Mouse (Mus musculus) induced T-regulatory cell, adult 2 months (primary cell): ENCODE results near the gene Hdac8.

Experiments used
- DNase-seq: peaks from one replicate; pipeline ENCODE4 v3.0.0-alpha.2; 2012; ENCODE audit warnings: low read depth

Gene Hdac8

DNA sequence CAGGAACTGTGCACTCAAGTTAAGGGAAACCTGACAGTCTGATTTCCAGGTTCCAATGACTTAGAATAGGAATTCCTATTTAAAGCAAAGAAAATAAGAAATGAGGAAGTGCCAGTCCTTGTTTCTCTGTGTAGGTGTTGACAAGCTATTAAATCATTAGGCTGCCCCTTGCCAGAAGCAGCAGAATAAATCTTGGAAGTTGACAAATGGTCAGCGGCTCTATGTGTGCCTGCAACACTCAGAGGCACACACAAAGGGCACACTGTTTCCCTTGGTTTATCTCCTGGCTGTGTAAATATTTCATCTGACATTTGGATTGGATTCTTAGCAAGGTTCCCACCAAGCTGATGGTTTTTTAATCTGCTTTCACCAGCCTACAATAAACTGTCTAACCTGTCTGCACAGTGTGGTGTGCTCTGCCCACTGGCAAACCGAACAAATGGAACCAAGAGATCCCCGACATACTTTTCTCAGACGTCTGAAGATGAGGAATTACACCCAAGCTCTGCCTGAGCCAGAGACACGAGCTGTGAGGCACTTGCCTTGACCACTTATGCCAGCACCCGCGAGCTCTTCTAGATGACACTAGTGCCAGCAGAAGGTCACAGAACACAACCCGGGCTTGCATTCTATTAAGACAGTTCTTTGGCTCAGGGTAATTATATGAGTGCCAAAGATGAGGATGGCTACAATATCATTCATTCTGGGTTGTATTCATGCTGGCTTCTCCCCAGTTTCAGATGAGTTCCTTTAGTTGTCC is 165.6 kb downstream of the Hdac8 start:
- no peak for DNase-seq

DNA sequence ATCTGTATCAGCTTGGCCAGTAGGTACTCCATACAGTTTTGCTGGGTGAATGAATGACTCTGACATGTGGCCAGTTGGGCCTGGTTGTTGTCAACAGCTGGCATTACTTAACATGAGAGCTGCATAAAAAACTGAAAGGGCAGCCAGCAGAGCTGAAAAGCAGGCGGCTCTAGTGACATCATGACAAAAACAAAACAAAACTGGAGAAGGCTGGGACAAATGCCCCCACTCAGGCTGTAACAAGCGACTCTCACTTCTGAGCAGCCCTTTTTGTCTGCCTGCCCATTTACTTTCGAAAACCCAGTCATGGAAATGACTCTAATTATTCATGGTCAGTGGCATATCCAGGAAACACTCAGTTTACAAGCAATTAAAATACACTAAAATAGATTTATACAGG is 185.5 kb downstream of the Hdac8 start:
- no peak for DNase-seq

DNA sequence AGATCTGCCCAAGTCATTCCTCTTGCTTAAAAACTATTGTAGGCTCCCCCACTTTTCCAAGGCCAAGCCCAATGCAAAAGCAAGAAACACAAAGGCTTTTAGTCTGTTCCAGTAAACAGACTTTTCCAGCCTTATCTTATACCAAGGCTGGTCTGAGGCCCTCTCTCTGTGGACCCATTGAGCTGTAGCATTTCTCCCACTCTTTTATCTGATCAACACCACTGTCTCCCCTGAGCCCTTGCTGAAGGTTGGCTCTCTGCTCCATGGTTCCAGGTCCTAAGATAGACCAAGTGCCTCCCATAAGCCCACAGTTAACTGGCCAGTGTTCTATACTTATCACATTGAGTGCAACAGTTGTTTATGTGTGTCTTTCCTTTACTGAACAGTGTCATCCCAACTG is 185.9 kb downstream of the Hdac8 start:
- DNase-seq = no peak

DNA sequence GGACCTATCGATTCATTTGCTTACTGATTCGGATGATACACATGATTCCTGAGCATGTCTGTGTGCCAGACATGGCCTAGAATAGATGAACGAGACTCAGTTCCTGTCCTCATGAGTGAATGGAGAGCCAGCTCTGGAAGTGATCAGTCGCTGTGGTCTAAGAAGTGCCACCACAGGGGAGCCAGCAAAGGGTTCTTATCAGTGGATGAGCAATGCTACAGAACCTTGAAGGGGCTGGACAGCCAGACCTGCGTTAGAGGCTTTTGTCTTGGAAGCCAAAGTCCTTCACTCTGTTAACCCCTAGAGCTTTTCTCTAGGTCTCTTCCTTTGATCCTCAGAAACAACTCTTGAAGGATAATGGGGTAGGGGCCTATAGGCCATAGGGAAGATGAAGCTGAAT is 186.4 kb downstream of the Hdac8 start:
- DNase-seq = no peak

DNA sequence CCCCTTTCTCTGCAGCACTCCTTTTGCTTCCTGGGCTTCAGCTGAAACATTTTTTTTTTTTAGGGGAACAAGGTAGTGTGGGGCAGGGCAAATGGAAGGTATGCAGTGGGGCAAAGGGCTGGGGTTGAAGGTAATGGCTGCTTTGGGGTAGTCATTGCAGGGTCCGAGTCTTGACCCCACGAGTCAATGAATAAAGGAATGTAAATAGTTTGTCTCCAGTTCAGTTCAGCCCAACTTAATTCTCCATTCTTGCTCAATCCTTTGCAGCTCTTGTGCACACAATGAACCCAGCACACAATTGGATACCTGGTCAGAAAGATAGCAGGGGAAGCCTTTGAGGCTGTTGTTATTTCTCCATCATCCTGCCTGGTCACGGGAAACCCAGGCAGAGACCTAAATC is 194.0 kb downstream of the Hdac8 start:
- no peak for DNase-seq

DNA sequence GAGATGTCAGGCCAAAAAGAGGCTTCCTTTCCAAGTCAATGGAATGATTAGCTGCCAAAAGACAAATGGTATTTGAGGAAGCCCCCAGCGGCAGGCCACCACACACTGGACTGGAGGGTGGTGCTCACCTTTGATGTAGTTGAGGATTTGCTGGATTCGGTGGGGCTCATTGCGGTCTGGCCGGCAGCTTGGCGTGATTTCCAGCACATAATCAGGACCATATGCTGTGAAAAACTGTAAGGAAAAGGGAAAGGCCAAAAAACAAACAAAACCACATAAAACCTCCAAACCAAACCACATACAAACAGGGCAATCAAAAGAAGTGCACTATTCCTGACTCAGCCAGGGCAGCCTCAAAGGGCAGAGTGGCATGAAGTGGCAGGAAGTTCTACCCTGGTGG is 197.6 kb downstream of the Hdac8 start:
- DNase-seq = no peak

DNA sequence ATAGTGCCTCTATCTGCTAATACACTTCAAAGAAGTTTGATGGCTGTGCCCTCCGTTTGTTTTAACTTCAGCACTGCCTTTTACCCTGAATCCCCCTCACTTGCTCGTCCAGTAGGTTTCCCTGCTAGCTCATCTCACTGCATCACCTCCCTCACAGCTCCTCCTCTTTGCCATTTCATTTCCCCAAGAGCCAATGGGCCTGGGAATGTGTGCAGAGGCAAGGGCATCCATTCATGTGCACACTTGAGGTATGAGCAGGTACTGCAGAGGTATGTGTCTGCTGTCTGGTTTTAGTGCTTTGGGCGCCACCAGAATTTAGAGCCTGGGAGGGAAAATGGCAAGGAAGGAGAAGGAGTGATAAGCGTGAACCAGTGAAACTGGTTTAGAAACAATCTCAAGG is 199.4 kb downstream of the Hdac8 start:
- DNase-seq = no peak

DNA sequence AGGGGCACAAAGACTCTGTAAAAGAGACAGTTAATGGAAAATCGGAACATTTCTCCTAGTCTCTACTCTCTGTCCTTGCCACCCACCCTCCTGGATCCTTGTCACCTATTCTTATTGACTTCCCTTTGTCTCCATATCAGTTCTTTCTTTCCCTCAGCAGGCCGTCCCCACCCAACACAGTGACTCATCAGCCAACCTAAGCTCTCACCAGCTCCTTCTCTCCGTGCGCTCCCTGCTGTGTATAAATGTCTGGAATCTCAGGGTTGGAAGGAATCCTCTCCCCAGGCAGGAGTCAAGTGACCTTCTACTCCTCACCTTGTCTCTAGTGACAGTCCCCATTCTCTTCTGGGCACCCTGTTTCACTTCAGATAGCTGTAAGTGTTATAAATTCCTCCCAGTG is 200.2 kb downstream of the Hdac8 start:
- no peak for DNase-seq

DNA sequence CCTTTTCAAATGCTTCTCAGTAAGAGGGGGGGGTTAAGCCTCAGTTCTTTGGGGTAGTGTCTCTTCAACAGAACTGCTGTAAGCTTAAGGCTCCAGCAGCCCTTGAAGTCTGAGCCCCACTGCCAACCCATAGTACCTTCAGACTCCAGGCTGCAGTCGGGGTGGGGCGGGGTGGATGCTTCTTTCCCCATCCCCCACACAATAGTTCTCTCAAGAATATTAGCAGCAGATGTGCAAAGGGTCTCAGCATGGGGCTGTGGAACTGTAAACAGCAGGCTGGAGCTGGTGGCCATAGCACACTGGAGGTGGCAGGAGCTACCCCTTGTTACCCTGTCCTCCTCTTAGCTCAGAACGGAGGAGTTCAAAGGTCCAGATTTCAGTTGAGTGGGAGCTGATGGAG is 202.7 kb downstream of the Hdac8 start:
- DNase-seq = no peak

DNA sequence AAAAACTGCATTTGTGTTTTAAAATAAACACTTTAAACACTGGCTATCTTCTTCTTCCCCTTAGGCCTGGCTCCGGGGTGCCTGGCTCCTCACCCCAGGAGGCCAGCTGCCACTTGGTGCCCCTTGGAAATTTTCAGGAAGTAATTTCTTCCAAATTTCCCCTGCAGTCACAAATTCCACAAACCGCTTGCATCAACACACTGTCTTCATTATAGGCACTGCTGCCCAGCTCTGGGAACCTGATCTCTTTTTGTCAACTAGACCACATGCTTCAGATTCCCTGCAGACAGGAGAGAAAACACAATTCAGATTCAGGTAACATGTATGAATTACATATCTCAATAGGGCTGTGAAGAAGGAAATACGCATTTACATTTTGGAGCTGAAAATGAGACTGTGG is 220.3 kb downstream of the Hdac8 start:
- no peak for DNase-seq

DNA sequence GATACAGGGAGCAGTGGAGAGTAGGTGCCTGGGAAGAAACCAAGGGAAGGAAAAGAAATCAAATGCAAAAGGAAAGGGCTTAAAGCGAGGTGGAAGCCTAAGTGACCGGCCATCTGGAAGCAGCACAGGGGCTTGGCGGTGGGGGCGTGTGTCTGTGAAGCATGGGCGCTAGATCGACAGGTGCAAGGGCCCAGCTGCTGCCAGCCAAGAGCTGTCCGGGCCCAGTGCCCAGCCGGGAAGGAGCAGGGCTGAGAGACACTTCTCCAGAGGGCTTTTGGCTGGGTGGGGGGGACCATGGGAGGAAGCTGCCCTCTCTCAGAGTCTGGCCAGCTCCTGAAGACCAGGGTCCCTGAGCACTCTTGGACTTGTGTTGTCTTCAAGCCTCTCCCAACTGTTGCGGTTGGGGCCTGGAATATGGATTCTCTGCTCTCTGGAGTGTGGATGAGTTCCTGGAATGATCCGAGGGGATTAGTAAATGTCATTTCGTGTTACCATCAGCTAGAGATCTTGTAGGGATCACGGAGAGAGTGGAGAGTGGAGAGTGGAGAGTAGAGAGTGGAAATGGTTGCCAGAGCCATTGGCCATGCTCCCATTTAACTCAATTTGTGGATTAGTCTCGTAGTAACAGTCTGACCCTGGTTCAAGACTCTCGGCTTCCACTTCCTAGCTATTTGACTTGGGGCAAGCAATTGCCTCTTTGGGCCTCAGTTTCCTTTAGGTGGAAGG is 242.4 kb downstream of the Hdac8 start:
- no peak for DNase-seq

DNA sequence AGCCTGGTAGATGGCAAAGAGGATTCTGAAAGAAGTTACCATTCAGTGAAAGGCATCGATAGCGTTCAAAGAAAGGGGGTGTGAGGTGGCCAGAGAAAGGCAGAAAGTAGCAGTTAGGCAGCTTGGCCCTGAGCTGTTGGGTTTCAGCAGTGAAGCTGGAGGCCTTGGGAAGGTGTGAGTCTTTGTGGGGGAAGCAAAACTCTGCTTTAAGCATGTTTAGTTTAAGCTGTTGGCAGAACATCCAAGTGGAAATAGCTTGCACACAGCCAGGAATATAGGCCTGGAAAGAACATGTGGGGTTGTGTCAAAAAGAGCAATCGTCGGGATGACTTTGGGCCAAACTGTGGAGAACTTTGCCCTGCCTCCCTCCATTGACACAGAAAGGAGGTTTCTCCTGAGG is 245.4 kb downstream of the Hdac8 start:
- no peak for DNase-seq

DNA sequence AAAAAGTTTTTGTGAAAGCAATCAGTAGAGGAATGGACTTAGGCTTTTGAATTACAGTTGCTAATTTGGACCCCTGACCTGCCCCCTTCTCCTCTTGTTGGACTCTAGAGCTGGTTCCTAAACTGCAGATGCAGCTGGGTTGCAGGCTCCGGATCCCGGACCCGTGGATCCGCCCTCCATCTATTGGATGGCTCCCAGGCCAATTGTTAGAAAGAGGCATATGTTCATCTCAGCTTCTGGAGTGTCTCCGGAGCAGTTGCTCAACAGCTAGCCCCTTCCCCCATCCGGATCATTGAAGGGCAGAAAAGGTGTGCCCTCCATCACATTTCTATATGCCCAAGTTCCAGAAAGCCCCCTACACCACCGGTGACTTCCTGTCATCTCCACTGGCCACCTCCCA is 251.3 kb downstream of the Hdac8 start:
- DNase-seq = no peak

DNA sequence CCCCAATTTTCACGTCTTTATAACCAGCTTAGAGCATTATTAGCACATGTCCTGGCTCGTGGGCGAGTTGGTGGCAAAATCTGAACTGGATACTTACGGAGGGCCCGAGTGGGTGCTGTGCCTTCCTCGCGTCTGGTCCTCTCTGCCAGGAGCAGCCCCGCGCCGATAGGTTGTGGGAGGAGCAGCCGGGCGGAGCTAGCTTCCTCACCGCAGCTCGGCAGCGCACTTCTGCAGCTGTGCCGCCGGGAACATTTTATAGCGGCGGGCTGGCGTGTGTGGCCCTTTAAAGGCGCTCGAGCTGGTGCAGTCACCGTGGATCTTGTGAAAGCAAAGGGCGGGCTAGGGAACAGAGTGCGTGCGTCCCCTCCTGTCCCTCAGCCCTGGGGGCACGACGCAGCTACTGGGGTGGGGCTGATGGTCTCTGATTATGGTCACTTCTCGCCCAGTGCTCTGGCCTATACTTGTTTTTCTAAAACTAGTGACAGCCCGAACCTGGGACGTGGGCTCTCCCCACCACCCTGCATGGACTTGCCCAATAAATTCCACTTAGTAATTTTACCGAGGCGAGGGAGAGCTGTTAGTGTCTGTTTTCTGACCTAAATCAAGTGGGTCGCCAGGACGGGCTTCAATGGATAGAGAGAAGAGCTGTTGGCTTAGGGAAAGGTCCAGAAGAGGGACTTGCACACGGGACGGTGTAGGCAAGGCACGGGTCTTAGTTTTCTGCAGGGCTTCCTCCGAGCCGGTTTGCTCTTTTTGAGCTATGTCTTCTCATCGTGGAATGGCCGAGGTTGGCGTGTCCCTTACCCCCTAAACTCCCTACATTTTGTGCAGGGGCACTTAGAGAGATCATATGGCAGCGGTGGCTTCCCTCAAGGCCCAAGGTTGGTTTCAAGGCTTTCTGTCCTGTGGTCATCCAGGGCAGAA is 253.0 kb downstream of the Hdac8 start, which contains the start of gene Cited1:
Gene Cited1 (minus strand): TSS at position 245 of the 924 bp plus-strand sequence.
- DNase-seq = peak; percentile 28

DNA sequence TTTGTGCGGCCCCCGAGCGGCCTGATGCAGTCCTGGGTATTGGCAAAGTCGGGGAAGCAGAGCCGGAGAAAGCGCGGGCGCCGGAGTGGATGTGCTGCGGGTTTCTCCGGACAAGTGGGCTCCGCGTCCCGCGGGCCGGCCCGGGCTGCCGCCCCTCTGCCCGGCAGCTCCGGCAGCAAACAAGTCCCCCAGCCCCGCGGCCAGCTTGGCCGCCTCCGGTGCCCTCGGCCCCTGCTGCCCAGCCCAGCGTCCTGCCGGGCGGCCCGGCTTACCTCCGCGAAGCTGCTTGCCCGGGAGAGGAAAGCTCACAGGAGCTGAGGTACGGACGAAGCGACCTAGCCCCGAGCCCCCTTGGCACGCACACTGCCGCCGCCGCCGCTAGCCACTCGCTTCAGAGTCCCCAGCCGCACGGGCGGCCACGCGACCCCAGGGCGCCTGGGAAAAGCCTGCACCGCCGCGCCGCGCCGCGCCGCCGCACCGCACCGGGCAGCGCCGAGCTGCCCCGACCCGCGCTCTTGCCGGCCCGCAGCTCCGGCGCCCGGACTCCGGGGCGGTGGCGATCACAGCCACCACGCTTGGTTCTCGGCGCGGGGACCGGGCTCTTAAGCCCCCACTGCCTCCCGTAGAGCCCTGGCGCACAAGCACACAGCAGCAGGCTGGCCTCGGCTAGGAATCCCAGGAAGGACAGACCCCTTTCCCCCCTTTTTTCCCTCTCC is 253.8 kb downstream of the Hdac8 start:
- no peak for DNase-seq

DNA sequence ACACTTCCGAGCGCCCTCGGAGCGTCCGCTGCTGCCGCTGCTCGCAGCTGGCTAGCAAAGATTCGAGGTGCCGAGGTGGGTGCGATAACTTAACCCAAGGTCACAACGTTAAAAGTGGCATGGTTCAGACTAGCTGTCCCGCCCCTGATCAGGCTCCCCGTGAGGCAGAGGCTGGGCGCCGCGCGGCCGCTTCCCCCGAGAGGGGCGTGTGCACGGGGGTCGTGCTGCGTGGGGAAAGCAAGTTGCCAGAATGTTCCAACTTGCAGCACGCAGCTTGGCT is 254.3 kb downstream of the Hdac8 start:
- DNase-seq = no peak

DNA sequence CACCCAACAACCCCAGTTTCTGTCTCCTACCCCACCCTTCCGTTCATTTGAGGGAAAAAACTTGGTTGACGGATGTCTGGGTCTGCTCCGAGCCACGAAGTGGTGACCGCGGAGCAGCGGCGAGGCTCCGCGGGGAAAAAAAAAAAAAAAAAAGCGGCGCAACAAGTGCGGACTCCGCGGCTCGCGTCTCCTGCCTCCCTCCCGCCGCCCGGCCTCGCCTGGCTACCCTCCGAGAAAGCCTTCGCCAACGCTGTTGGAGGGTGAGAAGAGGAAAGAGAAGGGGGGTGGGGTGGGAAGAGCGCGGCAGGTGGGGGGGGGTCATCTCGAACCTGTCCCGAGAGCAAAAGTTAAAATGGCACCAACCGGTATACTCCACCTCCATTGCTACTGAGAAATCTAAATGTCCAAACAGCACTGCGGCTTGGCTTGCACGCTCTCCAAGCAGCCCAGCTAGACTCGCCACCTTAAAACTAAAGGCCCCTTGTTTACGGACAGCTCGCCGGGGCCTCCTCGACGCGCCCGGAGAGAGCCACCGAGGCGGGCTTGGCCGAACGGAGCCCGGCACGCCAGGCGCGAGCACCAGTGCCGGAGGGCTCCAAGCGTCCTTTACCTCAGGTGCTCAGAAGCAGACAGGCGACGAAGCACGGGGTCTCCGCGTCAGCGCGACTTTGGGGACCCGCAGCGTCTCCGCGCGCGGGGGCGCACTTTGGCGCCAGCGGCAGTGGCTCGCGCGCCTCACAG is 254.8 kb downstream of the Hdac8 start:
- peak; percentile 6 for DNase-seq

DNA sequence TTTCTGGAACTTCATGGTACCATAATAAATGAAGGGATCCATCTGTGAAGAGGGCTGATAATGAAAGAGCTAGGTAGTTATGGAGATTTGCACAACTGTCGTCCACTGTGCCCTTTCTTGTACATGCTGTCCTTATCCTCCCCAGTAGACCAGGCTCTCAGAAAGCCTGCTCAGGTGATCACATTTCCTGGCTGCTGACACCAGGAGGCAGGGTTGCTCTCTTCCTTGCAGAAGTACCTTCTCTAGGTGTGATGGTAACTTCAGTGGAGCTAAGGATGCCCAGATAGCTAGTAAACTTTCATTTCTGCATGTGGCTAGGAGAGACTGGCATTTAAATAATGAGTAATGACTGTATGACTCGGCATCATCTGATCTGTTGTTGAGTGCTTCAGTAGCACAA is 260.8 kb downstream of the Hdac8 start:
- no peak for DNase-seq
